Mouse (Mus musculus) G1E (cell line): ENCODE data around the gene Gpr108. TPM values are rescaled to one million over a fixed set of nuclear protein-coding genes. Genes with fewer than 3 reads are reported as not detected.

Experiments
- polyA plus RNA-seq: library from polyadenylated mRNA; stranded (reverse); fragments of >175 nt; gene quantifications from 2 replicates; pipeline ENCODE4 v1.2.3, GENCODE M21; 2012
- total RNA-seq, 2 experiments: library from RNA; stranded (forward) in 1 of 2; stranded (reverse) in 1 of 2; fragments of 200-1000 nt in 1 of 2; fragments of >200 nt in 1 of 2; fragmentation: Nextera tagmentation in 1 of 2; gene quantifications; 2 replicates each; pipeline ENCODE4 v1.2.3; 2014 to 2017

The Gpr108 gene
- total and polyA plus RNA-seq, 3 experiments, result 15.1 to 16.7 (median 15.2) TPM

Other genes with a start within 250 kb of the Gpr108 start
- gene Pspn, start 248.4 kb downstream of the Gpr108 start, total RNA-seq (2014; fragmentation: Nextera tagmentation), result not detected in 2 replicates
- gene Pspn, start 248.4 kb downstream of the Gpr108 start, total RNA-seq (2017), result not detected in 2 replicates
- gene Pspn, start 248.4 kb downstream of the Gpr108 start, polyA plus RNA-seq, result not detected in 2 replicates
- gene Gtf2f1, start 237.2 kb downstream of the Gpr108 start, total RNA-seq (2014; fragmentation: Nextera tagmentation), result 104 and 113 TPM in 2 replicates
- gene Gtf2f1, start 237.2 kb downstream of the Gpr108 start, total RNA-seq (2017), result 101 and 102 TPM in 2 replicates
- 145 and 151 TPM in 2 replicates for gene Gtf2f1, start 237.2 kb downstream of the Gpr108 start, polyA plus RNA-seq
- gene Gm17949, start 237.0 kb downstream of the Gpr108 start, total RNA-seq (2014; fragmentation: Nextera tagmentation), result 0.98 TPM in 1 of 2 replicates, not detected in the other
- gene Gm17949, start 237.0 kb downstream of the Gpr108 start, total RNA-seq (2017), result 0.12 and 0.27 TPM in 2 replicates
- gene Gm17949, start 237.0 kb downstream of the Gpr108 start, polyA plus RNA-seq, result 0.11 and 0.21 TPM in 2 replicates
- 296 and 302 TPM in 2 replicates for gene Khsrp, start 216.9 kb downstream of the Gpr108 start, total RNA-seq (2014; fragmentation: Nextera tagmentation)
- gene Khsrp, start 216.9 kb downstream of the Gpr108 start, total RNA-seq (2017), result 59.0 and 63.6 TPM in 2 replicates
- 282 and 302 TPM in 2 replicates for gene Khsrp, start 216.9 kb downstream of the Gpr108 start, polyA plus RNA-seq
- not detected in 2 replicates for gene Slc25a41, start 206.8 kb downstream of the Gpr108 start, total RNA-seq (2014; fragmentation: Nextera tagmentation)
- not detected in 2 replicates for gene Slc25a41, start 206.8 kb downstream of the Gpr108 start, total RNA-seq (2017)
- not detected in 2 replicates for gene Slc25a41, start 206.8 kb downstream of the Gpr108 start, polyA plus RNA-seq
- gene Crb3, start 189.3 kb downstream of the Gpr108 start, total RNA-seq (2014; fragmentation: Nextera tagmentation), result not detected in 2 replicates
- 0.23 and 0.33 TPM in 2 replicates for gene Crb3, start 189.3 kb downstream of the Gpr108 start, total RNA-seq (2017)
- 0.23 and 0.37 TPM in 2 replicates for gene Crb3, start 189.3 kb downstream of the Gpr108 start, polyA plus RNA-seq
- gene Slc25a23, start 188.6 kb downstream of the Gpr108 start, total RNA-seq (2014; fragmentation: Nextera tagmentation), result 42.6 and 44.5 TPM in 2 replicates
- 2.4 and 3.3 TPM in 2 replicates for gene Slc25a23, start 188.6 kb downstream of the Gpr108 start, total RNA-seq (2017)
- 16.7 and 18.3 TPM in 2 replicates for gene Slc25a23, start 188.6 kb downstream of the Gpr108 start, polyA plus RNA-seq
- 25.8 and 39.7 TPM in 2 replicates for gene Dennd1c, start 169.9 kb downstream of the Gpr108 start, total RNA-seq (2014; fragmentation: Nextera tagmentation)
- 13.4 and 14.3 TPM in 2 replicates for gene Dennd1c, start 169.9 kb downstream of the Gpr108 start, total RNA-seq (2017)
- 23.3 and 24.6 TPM in 2 replicates for gene Dennd1c, start 169.9 kb downstream of the Gpr108 start, polyA plus RNA-seq
- 4.2 and 4.3 TPM in 2 replicates for gene Tubb4a, start 160.7 kb downstream of the Gpr108 start, total RNA-seq (2014; fragmentation: Nextera tagmentation)
- gene Tubb4a, start 160.7 kb downstream of the Gpr108 start, total RNA-seq (2017), result 0.38 and 0.46 TPM in 2 replicates
- gene Tubb4a, start 160.7 kb downstream of the Gpr108 start, polyA plus RNA-seq, result 0.37 and 0.51 TPM in 2 replicates
- gene Tnfsf9, start 143.1 kb downstream of the Gpr108 start, total RNA-seq (2014; fragmentation: Nextera tagmentation), result 2.3 and 4.4 TPM in 2 replicates
- gene Tnfsf9, start 143.1 kb downstream of the Gpr108 start, total RNA-seq (2017), result 9.0 and 10.4 TPM in 2 replicates
- 6.6 and 9.2 TPM in 2 replicates for gene Tnfsf9, start 143.1 kb downstream of the Gpr108 start, polyA plus RNA-seq
- gene Cd70, start 98.7 kb downstream of the Gpr108 start, total RNA-seq (2014; fragmentation: Nextera tagmentation), result not detected in 2 replicates
- gene Cd70, start 98.7 kb downstream of the Gpr108 start, total RNA-seq (2017), result not detected in 2 replicates
- not detected in 2 replicates for gene Cd70, start 98.7 kb downstream of the Gpr108 start, polyA plus RNA-seq
- not detected in 2 replicates for gene Tnfsf14, start 54.3 kb downstream of the Gpr108 start, total RNA-seq (2014; fragmentation: Nextera tagmentation)
- gene Tnfsf14, start 54.3 kb downstream of the Gpr108 start, total RNA-seq (2017), result 0.55 and 0.81 TPM in 2 replicates
- 0.05 and 0.12 TPM in 2 replicates for gene Tnfsf14, start 54.3 kb downstream of the Gpr108 start, polyA plus RNA-seq
- not detected in 2 replicates for gene C3, start 20.3 kb downstream of the Gpr108 start, total RNA-seq (2014; fragmentation: Nextera tagmentation)
- gene C3, start 20.3 kb downstream of the Gpr108 start, total RNA-seq (2017), result 0.27 and 3.6 TPM in 2 replicates
- 0.04 and 0.10 TPM in 2 replicates for gene C3, start 20.3 kb downstream of the Gpr108 start, polyA plus RNA-seq
- gene Trip10, start 1.0 kb upstream of the Gpr108 start, total RNA-seq (2014; fragmentation: Nextera tagmentation), result 12.9 and 16.3 TPM in 2 replicates
- 9.8 and 12.7 TPM in 2 replicates for gene Trip10, start 1.0 kb upstream of the Gpr108 start, total RNA-seq (2017)
- gene Trip10, start 1.0 kb upstream of the Gpr108 start, polyA plus RNA-seq, result 20.1 and 22.0 TPM in 2 replicates
- 43.6 and 48.1 TPM in 2 replicates for gene Vav1, start 30.7 kb upstream of the Gpr108 start, total RNA-seq (2014; fragmentation: Nextera tagmentation)
- 175 and 177 TPM in 2 replicates for gene Vav1, start 30.7 kb upstream of the Gpr108 start, total RNA-seq (2017)
- 43.4 and 50.0 TPM in 2 replicates for gene Vav1, start 30.7 kb upstream of the Gpr108 start, polyA plus RNA-seq
- gene Adgre1, start 110.2 kb upstream of the Gpr108 start, total RNA-seq (2014; fragmentation: Nextera tagmentation), result 2.7 TPM in 1 of 2 replicates, not detected in the other
- 1.5 and 2.0 TPM in 2 replicates for gene Adgre1, start 110.2 kb upstream of the Gpr108 start, total RNA-seq (2017)
- 0.08 and 0.13 TPM in 2 replicates for gene Adgre1, start 110.2 kb upstream of the Gpr108 start, polyA plus RNA-seq